Mouse (Mus musculus): ENCODE results near the gene Sept14.

DNA sequence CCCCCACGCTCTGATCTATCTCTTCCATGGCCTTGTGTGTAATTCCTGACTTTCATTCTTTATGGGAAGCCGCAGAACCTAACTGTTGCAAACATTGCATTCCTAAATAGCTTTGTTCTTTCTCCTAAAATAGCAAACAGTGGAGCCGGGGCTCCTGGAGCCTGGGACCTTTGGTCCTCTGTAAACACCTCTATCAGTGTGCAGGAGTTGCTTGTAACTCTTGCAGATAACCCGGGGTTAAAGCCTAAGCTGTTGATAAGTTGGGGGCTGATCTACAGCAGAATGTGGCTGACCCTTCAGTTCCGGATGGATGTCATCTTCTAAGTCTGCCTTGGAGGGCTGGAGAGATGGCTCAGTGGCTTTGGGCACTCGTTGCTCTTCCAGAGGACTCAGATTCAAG lies 35.7 kb upstream of the Sept14 start:
- no peak for TF ChIP-seq CTCF (conservative IDR thresholded peaks at IDR 0.05; ENCODE audit: low read length)
- no peak for TF ChIP-seq POU5F1 (IDR thresholded peaks at IDR 0.05; ENCODE audit: borderline replicate concordance, low read length)
